Mouse (Mus musculus) gastrocnemius, adult 2 months (tissue): ENCODE measurements around the gene Sirt1. TPM values are rescaled to one million over a fixed set of nuclear protein-coding genes. Genes with fewer than 3 reads are reported as not detected.

ENCODE experiments used
- DNase-seq: peaks from one replicate; pipeline ENCODE4 v3.0.0; 2022
- H3K27ac ChIP-seq: fragments of 200-600 bp; 2 replicates; pipeline ENCODE4 v1.8.1; 2022; ENCODE audit warnings: mild to moderate bottlenecking
- H3K4me3 ChIP-seq: fragments of 200-600 bp; 2 replicates; pipeline ENCODE4 v1.8.1; 2022; ENCODE audit warnings: mild to moderate bottlenecking, moderate library complexity
- CTCF ChIP-seq: fragments of 200-600 bp; IDR thresholded peaks from 2 replicates; pipeline ENCODE4 v1.8.1; 2022; ENCODE audit warnings: antibody characterized with exemption, mild to moderate bottlenecking, moderate library complexity
- intact Hi-C: fragments of 180-260 bp; cut with DNase I; formaldehyde crosslinking; loops from one replicate; pipeline ENCODE4 v1.15.1; 2025
- long read RNA-seq, 2 experiments: library from polyadenylated mRNA; stranded (forward); transcript quantifications; one replicate each; pipeline ENCODE4 v2.0.0; 2021
- total RNA-seq, 2 experiments: library from RNA; stranded (reverse); gene quantifications; 2 replicates each; pipeline ENCODE4 v1.2.3; 2021

Sirt1 gene
- 1 to 10 TPM; 8.0 to 9.2 TPM for total RNA-seq
- long read RNA-seq, experiment 1, partial matches to known transcripts: 0 of 5 reads
- long read RNA-seq, experiment 1, other reads (novel, unspliced or antisense): 1 of 5 reads
- long read RNA-seq, experiment 2, partial matches to known transcripts: 0 of 2 reads
- long read RNA-seq, experiment 2, other reads (novel, unspliced or antisense): 0 of 2 reads

GRCm38 (mm10) chr10:63381498-63382280 lies at the start of gene Sirt1:
Gene Sirt1, minus strand, starts transcription at chr10:63381704.
- intact Hi-C loops: loop anchor here (1.0 kb wide), 1 partner anchor 138 kb away; the partner anchor contains the start of gene Herc4
- peak within 1 kb of the TSS; percentile 90 for H3K27ac ChIP-seq
- DNase-seq: no peak

GRCm38 (mm10) chr10:63429785-63430305 lies 48.3 kb upstream of the Sirt1 start, which contains the start of gene Ctnna3:
Gene Ctnna3, plus strand, starts transcription at chr10:63430098.
- peak within 1 kb of the TSS; percentile 86 for H3K27ac ChIP-seq
- peak; percentile 94 for DNase-seq
- peak within 1 kb of the TSS; percentile 85 for H3K4me3 ChIP-seq
- intact Hi-C loops: loop anchor here (1.0 to 5.0 kb wide), 2 partner anchors 43 to 48 kb away; no protein-coding TSS in a partner anchor
- no peak for TF ChIP-seq CTCF

More at GRCm38 (mm10) chr10:63381498-63382280, at the start of gene Sirt1:
- TF ChIP-seq CTCF: no peak
- H3K4me3 ChIP-seq: peak within 1 kb of the TSS; percentile 84

- no peak for TF ChIP-seq CTCF
- H3K4me3 ChIP-seq: peak overlapping the region; percentile 85
- intact Hi-C loops: loop anchor here (1.0 to 5.0 kb wide), 2 partner anchors 42 to 49 kb away; no protein-coding TSS in a partner anchor
- H3K27ac ChIP-seq: peak overlapping the region; percentile 86
- peak; percentile 94 for DNase-seq
These were observed 47.9 kb upstream of the Sirt1 start for GRCm38 (mm10) chr10:63429380-63429779.

- Histone ChIP-seq H3K27ac (peak overlapping the region; percentile 69), H3K4me3 (peak overlapping the region; percentile 85)
- intact Hi-C loops: loop anchor here (1.0 to 5.0 kb wide), 2 partner anchors 42 to 49 kb away; no protein-coding TSS in a partner anchor
- TF ChIP-seq CTCF: no peak
- DNase-seq: no peak
These were observed 47.5 kb upstream of the Sirt1 start for GRCm38 (mm10) chr10:63429023-63429340.

GRCm38 (mm10) chr10:63428243-63429022 lies 46.9 kb upstream of the Sirt1 start:
- Histone ChIP-seq H3K4me3 (peak overlapping the region; percentile 85), H3K27ac (peak overlapping the region; percentile 69)
- no peak for DNase-seq
- intact Hi-C loops: loop anchor here (1.0 to 5.0 kb wide), 2 partner anchors 41 to 50 kb away; no protein-coding TSS in a partner anchor
- TF ChIP-seq CTCF: no peak

- no peak for TF ChIP-seq CTCF
- H3K27ac ChIP-seq: no peak overlapping the region
- DNase-seq: no peak
- intact Hi-C loops: loop anchor here (5.0 kb wide), 1 partner anchor 40 kb away; no protein-coding TSS in a partner anchor
- H3K4me3 ChIP-seq: no peak overlapping the region
These were observed 45.6 kb upstream of the Sirt1 start for GRCm38 (mm10) chr10:63427146-63427545.

GRCm38 (mm10) chr10:63424475-63424814 lies 42.9 kb upstream of the Sirt1 start:
- TF ChIP-seq CTCF: peak; percentile 63
- no peak overlapping the region for H3K4me3 ChIP-seq
- DNase-seq: peak; percentile 29
- intact Hi-C loops: no loop called here
- no peak overlapping the region for H3K27ac ChIP-seq

- no peak for DNase-seq
- TF ChIP-seq CTCF: no peak
These were observed 42.3 kb upstream of the Sirt1 start for GRCm38 (mm10) chr10:63423591-63424474.

GRCm38 (mm10) chr10:63422736-63422992 lies 41.2 kb upstream of the Sirt1 start:
- Histone ChIP-seq H3K4me3 (no peak overlapping the region), H3K27ac (no peak overlapping the region)
- no peak for TF ChIP-seq CTCF
- intact Hi-C loops: loop anchor here (1.0 kb wide), 1 partner anchor 152 kb away; no protein-coding TSS in a partner anchor
- no peak for DNase-seq

More at GRCm38 (mm10) chr10:63423591-63424474, 42.3 kb upstream of the Sirt1 start:
- H3K27ac ChIP-seq: no peak overlapping the region
- intact Hi-C loops: no loop called here
- H3K4me3 ChIP-seq: no peak overlapping the region

GRCm38 (mm10) chr10:63421739-63422735 lies 40.5 kb upstream of the Sirt1 start, which contains the start of gene Gm7075:
Gene Gm7075, minus strand, starts transcription at chr10:63421789.
- peak; percentile 51 for DNase-seq
- H3K4me3 ChIP-seq: no peak within 1 kb of the TSS
- no peak within 1 kb of the TSS for H3K27ac ChIP-seq
- intact Hi-C loops: loop anchor here (1.0 kb wide), 1 partner anchor 152 kb away; no protein-coding TSS in a partner anchor
- TF ChIP-seq CTCF: peak; percentile 61
